Mouse (Mus musculus) CH12.LX (cell line): ENCODE data around the gene Spata18. TPM values are rescaled to one million over a fixed set of nuclear protein-coding genes. Genes with fewer than 3 reads are reported as not detected.

Experiments
- DNase-seq: peaks from one replicate; pipeline ENCODE4 v3.0.0-alpha.2; 2013; ENCODE audit errors: extremely low read depth
- H3K27ac ChIP-seq: 2 replicates; pipeline ENCODE4 v1.5.1; 2012; ENCODE audit warnings: low read depth, mild to moderate bottlenecking, control low read depth, moderate library complexity; ENCODE audit not compliant: insufficient read depth
- H3K27me3 ChIP-seq: replicated peaks from 2 replicates; pipeline ENCODE3; 2012; ENCODE audit warnings: inconsistent platforms
- H3K36me3 ChIP-seq, 2 experiments: replicated peaks in 1 of 2; 2 replicates each; pipeline versions ENCODE3 to v1.6.1; 2012; ENCODE audit warnings: inconsistent platforms in 1 of 2, low read length in 1 of 2, mild to moderate bottlenecking in 1 of 2, mixed read lengths in 1 of 2, moderate library complexity in 1 of 2; ENCODE audit not compliant: control insufficient read depth in 1 of 2, insufficient read depth in 1 of 2
- H3K4me1 ChIP-seq, 2 experiments: 2 replicates each; pipeline ENCODE4 v1.6.1; 2012; ENCODE audit warnings: inconsistent platforms in 1 of 2, moderate library complexity in 1 of 2; ENCODE audit not compliant: insufficient read depth in 2 of 2, control insufficient read depth in 1 of 2
- H3K4me2 ChIP-seq: 2 replicates; pipeline ENCODE4 v1.6.1; 2012; ENCODE audit warnings: low read depth, mild to moderate bottlenecking, control low read depth; ENCODE audit not compliant: poor library complexity, insufficient read depth, severe bottlenecking
- H3K4me3 ChIP-seq, 3 experiments: fragments of 150-350 bp in 1 of 3; sonication (generic) in 1 of 3; replicated peaks in 1 of 3; 2 replicates each; pipeline versions ENCODE3 to v1.5.1; 2011 to 2012; ENCODE audit warnings: low read depth in 2 of 3, low read length in 2 of 3, mild to moderate bottlenecking in 2 of 3, moderate library complexity in 2 of 3, control low read depth in 1 of 3, improper control_type of control experiment in 1 of 3, inconsistent platforms in 1 of 3, mixed read lengths in 1 of 3; ENCODE audit not compliant: poor library complexity in 1 of 3
- H3K79me2 ChIP-seq: replicated peaks from 2 replicates; pipeline ENCODE4 v1.6.1; 2012; ENCODE audit warnings: mild to moderate bottlenecking, moderate library complexity; ENCODE audit not compliant: control insufficient read depth, poor library complexity, insufficient read depth, severe bottlenecking; ENCODE audit errors: extremely low read depth
- H3K9ac ChIP-seq: 2 replicates; pipeline ENCODE4 v1.6.1; 2012; ENCODE audit warnings: low read depth, mild to moderate bottlenecking, control low read depth, moderate library complexity; ENCODE audit not compliant: insufficient read depth
- H3K9me3 ChIP-seq: replicated peaks from 2 replicates; pipeline ENCODE3; 2012; ENCODE audit warnings: low read length, inconsistent platforms, mixed read lengths
- CHD2 ChIP-seq: IDR thresholded peaks from 2 replicates; pipeline ENCODE4 v1.6.1; 2011; ENCODE audit warnings: low read length, improper control_type of control experiment
- CTCF ChIP-seq, 2 experiments: IDR thresholded peaks in 1 of 2; conservative IDR thresholded peaks in 1 of 2; 2 replicates each; pipeline ENCODE4 v1.5.1; 2011 to 2012; ENCODE audit warnings: low read depth in 2 of 2, low read length in 2 of 2, improper control_type of control experiment in 1 of 2, inconsistent platforms in 1 of 2, mild to moderate bottlenecking in 1 of 2, moderate library complexity in 1 of 2
- ELF1 ChIP-seq: IDR thresholded peaks from 2 replicates; pipeline ENCODE4 v1.6.1; 2014; ENCODE audit warnings: low read depth, mild to moderate bottlenecking, inconsistent platforms, low read length, improper control_type of control experiment
- MAFK ChIP-seq: IDR thresholded peaks from 2 replicates; pipeline ENCODE4 v1.6.1; 2011; ENCODE audit warnings: low read length, improper control_type of control experiment; ENCODE audit not compliant: insufficient replicate concordance
- MAZ ChIP-seq: IDR thresholded peaks from 2 replicates; pipeline ENCODE4 v1.6.1; 2012; ENCODE audit warnings: low read depth, mild to moderate bottlenecking, inconsistent platforms, low read length, improper control_type of control experiment, moderate library complexity
- MXI1 ChIP-seq: IDR thresholded peaks from 2 replicates; pipeline ENCODE4 v1.6.1; 2011; ENCODE audit warnings: mild to moderate bottlenecking, low read depth, low read length, improper control_type of control experiment
- MYC ChIP-seq: IDR thresholded peaks from 2 replicates; pipeline ENCODE4 v1.6.1; 2011; ENCODE audit warnings: low read depth, mild to moderate bottlenecking, improper control_type of control experiment, low read length
- NELFE ChIP-seq: IDR thresholded peaks from 2 replicates; pipeline ENCODE4 v1.6.1; 2011; ENCODE audit warnings: low read depth, low read length, improper control_type of control experiment
- PAX5 ChIP-seq: IDR thresholded peaks from 2 replicates; pipeline ENCODE4 v1.6.1; 2012; ENCODE audit warnings: low read length, inconsistent platforms, mixed read lengths
- RAD21 ChIP-seq: IDR thresholded peaks from 2 replicates; pipeline ENCODE4 v1.6.1; 2011; ENCODE audit warnings: low read depth, mild to moderate bottlenecking, low read length, improper control_type of control experiment, moderate library complexity
- SMC3 ChIP-seq: IDR thresholded peaks from 2 replicates; pipeline ENCODE4 v1.6.1; 2011; ENCODE audit warnings: low read depth, low read length, improper control_type of control experiment
- USF1 ChIP-seq: IDR thresholded peaks from 2 replicates; pipeline ENCODE4 v1.6.1; 2014; ENCODE audit warnings: low read depth, mild to moderate bottlenecking, inconsistent platforms, low read length, improper control_type of control experiment
- ZNF384 ChIP-seq: IDR thresholded peaks from 2 replicates; pipeline ENCODE4 v1.6.1; 2012; ENCODE audit warnings: low read depth, low read length, improper control_type of control experiment, inconsistent platforms
- dilution Hi-C: fragments of 300-500 bp; cut with MboI; formaldehyde crosslinking; loops from 2 replicates; pipeline ENCODE4 v1.14.3; 2020; ENCODE audit warnings: low sequenced_read_pairs; ENCODE audit not compliant: extremely low pct_unique_long_range_greater_than_20kb, extremely low pct_ligation_motif_present
- in situ Hi-C: fragments of 300-500 bp; cut with MboI; formaldehyde crosslinking; loops from 3 replicates; pipeline ENCODE4 v1.14.3; 2019; ENCODE audit warnings: low sequenced_read_pairs, low pct_ligation_motif_present, low pct_unique_long_range_greater_than_20kb, mixed read lengths
- polyA plus RNA-seq: library from polyadenylated mRNA; unstranded; fragments of >175 nt; gene quantifications from 2 replicates; pipeline ENCODE4 v1.2.1, GENCODE M21; 2012; ENCODE audit warnings: low read depth; ENCODE audit not compliant: insufficient read length
- total RNA-seq, 2 experiments: library from RNA; depleted of rRNA; stranded (reverse); fragments of 300-350 nt in 1 of 2; fragments of >200 nt in 1 of 2; gene quantifications; 2 replicates each; pipeline ENCODE4 v1.2.3; 2012 to 2014

Gene Spata18
- total and polyA plus RNA-seq, 3 experiments, result not detected

- Histone ChIP-seq H3K36me3 (peaks cover 9 to 65% of the 10 kb centered on the region in 2 experiments), H3K27ac (no peak overlapping the region), H3K9me3 (peaks cover 6% of the 10 kb centered on the region), H3K27me3 (no peaks in the 10 kb centered on the region), H3K79me2 (no peaks in the 10 kb centered on the region)
- dilution Hi-C loops (no loop called here), in situ Hi-C loops (loop anchor here (5.0 kb wide), 1 partner anchor 205 kb away; no protein-coding TSS in a partner anchor)
- peak; percentile 58 for DNase-seq
- no peak for TF ChIP-seq ZNF384
- no peak for TF ChIP-seq ELF1
- peak; percentile 81 for TF ChIP-seq RAD21
- peak in 1 of 2 experiments; percentile 81; a peak in 2 of 4 replicates for TF ChIP-seq CTCF (conservative IDR thresholded peaks at IDR 0.05 in 1 of 2, IDR thresholded peaks at IDR 0.05 in 1 of 2; ENCODE audit: low read depth in 2 of 2, low read length in 2 of 2)
- TF ChIP-seq CHD2, result no peak
- TF ChIP-seq SMC3, result peak; percentile 70
- no peak for TF ChIP-seq USF1
- peak; percentile 43; the same call in 1 of the 2 replicates for TF ChIP-seq MYC
- TF ChIP-seq, all 38 proteins: peak for 4
- Histone ChIP-seq H3K4me3 (no peak overlapping the region), H3K4me2 (no peak overlapping the region), H3K9ac (no peak overlapping the region), H3K4me1 (0 out of 4 replicates have a peak, but pooled peaks cover 0 to 6% of the 10 kb centered on the region in 2 experiments)
These were observed 13.7 kb upstream of the Spata18 start for GRCm38 (mm10) chr5:73637337-73638107.

GRCm38 (mm10) chr5:73641058-73641457 lies 10.1 kb upstream of the Spata18 start:
- Histone ChIP-seq H3K9me3 (no peaks in the 10 kb centered on the region), H3K79me2 (no peaks in the 10 kb centered on the region), H3K4me1 (0 out of 4 replicates have a peak, but pooled peaks cover 0 to 6% of the 10 kb centered on the region in 2 experiments), H3K9ac (no peak overlapping the region), H3K36me3 (peaks cover 5 to 62% of the 10 kb centered on the region in 2 experiments), H3K27ac (no peak overlapping the region), H3K27me3 (no peaks in the 10 kb centered on the region), H3K4me3 (no peak overlapping the region), H3K4me2 (no peak overlapping the region)
- no peak for DNase-seq
- in situ Hi-C loops, result no loop called here
- TF ChIP-seq MAFK, result no peak
- no peak for TF ChIP-seq PAX5
- no peak for TF ChIP-seq CHD2
- dilution Hi-C loops, result no loop called here

- Histone ChIP-seq H3K27me3 (no peaks in the 10 kb centered on the region), H3K4me3 (no peak overlapping the region), H3K36me3 (peaks cover 5 to 51% of the 10 kb centered on the region in 2 experiments), H3K4me1 (peaks cover 0 to 12% of the 10 kb centered on the region in 2 experiments; a peak in 1 of 4 replicates), H3K9ac (no peak overlapping the region), H3K9me3 (no peaks in the 10 kb centered on the region), H3K79me2 (no peaks in the 10 kb centered on the region), H3K4me2 (no peak overlapping the region), H3K27ac (no peak overlapping the region)
- dilution Hi-C loops (no loop called here), in situ Hi-C loops (no loop called here)
- peak; percentile 54 for DNase-seq
- peak; percentile 56 to 72 for TF ChIP-seq CTCF (conservative IDR thresholded peaks at IDR 0.05 in 1 of 2, IDR thresholded peaks at IDR 0.05 in 1 of 2; ENCODE audit: low read depth in 2 of 2, low read length in 2 of 2)
- TF ChIP-seq MXI1, result no peak
- no peak for TF ChIP-seq NELFE
- no peak for TF ChIP-seq MAZ
- 0 out of 2 replicates have a peak, but pooled peaks have one; percentile 6 for TF ChIP-seq SMC3
These were observed 9.1 kb upstream of the Spata18 start for GRCm38 (mm10) chr5:73642091-73642490.
